In the genomic region with DNA sequence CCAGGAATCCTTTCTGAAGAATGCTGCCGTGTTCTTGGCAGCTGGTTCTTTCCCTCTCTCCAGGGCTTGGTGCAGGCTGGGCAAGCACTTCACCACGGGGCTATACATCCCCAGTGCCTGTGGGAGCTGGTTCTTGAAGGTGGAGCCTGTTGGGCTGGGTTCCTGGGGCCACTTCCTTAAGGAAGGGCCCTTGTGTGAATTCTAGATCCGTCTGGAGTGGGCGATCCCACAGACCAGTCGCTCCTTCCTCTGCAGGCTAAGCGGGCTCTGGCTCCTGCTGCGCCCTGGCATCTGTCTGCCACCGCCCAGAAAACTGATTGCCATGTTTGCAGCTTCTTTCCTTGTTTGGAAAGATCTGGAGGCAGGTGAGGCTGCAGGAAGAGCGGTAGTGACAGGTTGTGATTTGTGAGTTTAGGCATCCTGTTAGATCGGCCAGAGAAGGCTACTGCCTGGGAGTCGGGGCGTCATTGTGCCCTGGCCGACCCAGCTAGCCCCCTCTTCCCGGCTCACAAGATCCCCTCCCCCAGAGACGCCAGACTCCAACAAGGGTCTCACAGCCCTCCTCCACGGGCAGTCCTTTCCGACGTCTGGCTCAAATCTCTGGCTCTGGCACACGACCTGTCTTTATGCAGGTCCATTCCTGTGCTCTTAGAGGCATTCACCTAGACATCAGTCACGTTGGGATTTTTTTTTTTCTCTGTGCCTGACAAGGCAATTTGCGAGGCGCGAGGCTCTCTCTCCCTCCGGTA, we compare ENCODE assay signal across 8 mouse cellular contexts.
A peak's percentile ranks its signal among the peaks of the same experiment; 100 is the strongest.
DNase-seq lines count a peak whose midpoint lies in the region; ATAC-seq and TF ChIP-seq lines count a peak whose summit lies in the region.
"Had no signal": no experiment of that assay in that cellular context is flagged by ENCODE, and none has a peak within 500 bp of the region (broad histone marks: within the 10 kb centered on the region; RNA-seq: fewer than 3 reads in every experiment).

No protein-coding gene starts in this region.

- 5% methylated on average over 24 of the region's 24 CpGs for WGBS in liver, embryonic 11.5 days
- WGBS in forebrain, embryonic 10.5 days = 2% methylated on average over 24 of the region's 24 CpGs
- 2% methylated on average over 24 of the region's 24 CpGs for WGBS in hindbrain, postnatal 0 days
- WGBS in neural tube, embryonic 14.5 days = 3% methylated on average over 24 of the region's 24 CpGs

- H3K27ac ChIP-seq in liver, embryonic 11.5 days (ENCODE audit: low read depth, low read length) = no peak overlapping the region
- H3K27ac ChIP-seq in forebrain, embryonic 10.5 days = peak overlapping the region; percentile 62
- H3K27ac ChIP-seq in hindbrain, postnatal 0 days = no peak overlapping the region
- H3K27ac ChIP-seq in neural tube, embryonic 14.5 days (ENCODE audit: low read depth, low read length) = no peak overlapping the region

- TF ChIP-seq CTCF in hindbrain, postnatal 0 days (IDR thresholded peaks at IDR 0.05; ENCODE audit: low read depth) = no peak

- H3K4me1 ChIP-seq in liver, embryonic 11.5 days (replicated peaks; ENCODE audit: control insufficient read depth, insufficient read depth, low read length) = no peaks in the 10 kb centered on the region; the same call in 1 of the 2 replicates
- H3K4me1 ChIP-seq in forebrain, embryonic 10.5 days = peaks cover 20% of the 10 kb centered on the region
- no peaks in the 10 kb centered on the region for H3K4me1 ChIP-seq in hindbrain, postnatal 0 days (ENCODE audit: insufficient read depth, low read length)
- peaks cover 9% of the 10 kb centered on the region; the same call in 1 of the 2 replicates for H3K4me1 ChIP-seq in neural tube, embryonic 14.5 days (ENCODE audit: control insufficient read depth, insufficient read depth, low read length)

- H3K27me3 ChIP-seq in liver, embryonic 11.5 days (replicated peaks; ENCODE audit: control insufficient read depth, insufficient read depth, low read length) = peaks cover 38% of the 10 kb centered on the region
- peaks cover 62% of the 10 kb centered on the region for H3K27me3 ChIP-seq in forebrain, embryonic 10.5 days (ENCODE audit: poor library complexity, severe bottlenecking)
- 0 out of 2 replicates have a peak, but pooled peaks cover 5% of the 10 kb centered on the region for H3K27me3 ChIP-seq in hindbrain, postnatal 0 days (ENCODE audit: insufficient read depth, low read length)
- H3K27me3 ChIP-seq in neural tube, embryonic 14.5 days (ENCODE audit: control insufficient read depth, insufficient read depth, low read length) = no peaks in the 10 kb centered on the region

- H3K4me2 ChIP-seq in liver, embryonic 11.5 days = peak overlapping the region; percentile 47
- H3K4me2 ChIP-seq in hindbrain, postnatal 0 days (ENCODE audit: low read depth, low read length) = peak overlapping the region; percentile 58
- peak overlapping the region; percentile 64 for H3K4me2 ChIP-seq in neural tube, embryonic 14.5 days (ENCODE audit: low read depth, low read length)

- ATAC-seq in liver, embryonic 11.5 days (replicated peaks; ENCODE audit: low FRiP score) = no peak
- peak; percentile 29; the same call in 1 of the 2 replicates for ATAC-seq in hindbrain, postnatal 0 days
- ATAC-seq in neural tube, embryonic 14.5 days (ENCODE audit: low read depth) = peak; percentile 41; the same call in 1 of the 2 replicates

- no peaks in the 10 kb centered on the region for H3K36me3 ChIP-seq in liver, embryonic 11.5 days (ENCODE audit: control insufficient read depth, insufficient read depth, low read length)
- no peaks in the 10 kb centered on the region for H3K36me3 ChIP-seq in forebrain, embryonic 10.5 days (replicated peaks)
- no peaks in the 10 kb centered on the region for H3K36me3 ChIP-seq in hindbrain, postnatal 0 days (ENCODE audit: insufficient read depth, low read length)
- no peaks in the 10 kb centered on the region for H3K36me3 ChIP-seq in neural tube, embryonic 14.5 days (ENCODE audit: control insufficient read depth, insufficient read depth, low read length)

- no peak overlapping the region for H3K4me3 ChIP-seq in liver, embryonic 11.5 days (ENCODE audit: low read depth, low read length)
- H3K4me3 ChIP-seq in forebrain, embryonic 10.5 days = peak overlapping the region; percentile 46
- H3K4me3 ChIP-seq in hindbrain, postnatal 0 days (ENCODE audit: low read length) = peak overlapping the region; percentile 26
- H3K4me3 ChIP-seq in neural tube, embryonic 14.5 days (ENCODE audit: low read depth, low read length) = peak overlapping the region; percentile 23
- H3K4me3 ChIP-seq: erythroblast, embryonic 14.5 days had no signal

- H3K9ac ChIP-seq in liver, embryonic 11.5 days (ENCODE audit: low read depth, low read length) = no peak overlapping the region
- H3K9ac ChIP-seq in hindbrain, postnatal 0 days (replicated peaks; ENCODE audit: low read length) = 0 out of 2 replicates have a peak overlapping the region, but pooled peaks have one; percentile 6
- peak overlapping the region; percentile 48 for H3K9ac ChIP-seq in neural tube, embryonic 14.5 days (replicated peaks; ENCODE audit: low read depth, low read length)

- no peaks in the 10 kb centered on the region for H3K9me3 ChIP-seq in liver, embryonic 11.5 days (ENCODE audit: control insufficient read depth, low read length)
- no peaks in the 10 kb centered on the region for H3K9me3 ChIP-seq in forebrain, embryonic 10.5 days
- no peaks in the 10 kb centered on the region for H3K9me3 ChIP-seq in hindbrain, postnatal 0 days (ENCODE audit: low read length)
- H3K9me3 ChIP-seq in neural tube, embryonic 14.5 days (ENCODE audit: control insufficient read depth, low read length) = no peaks in the 10 kb centered on the region

- no peak for DNase-seq in liver, embryonic 11.5 days (ENCODE audit: low spot score)
- DNase-seq in liver = no peak
- peak; percentile 22 for DNase-seq in forebrain, embryonic 10.5 days (ENCODE audit: extremely low spot score, low spot score)
- no peak for DNase-seq in hindbrain, postnatal 0 days (ENCODE audit: low spot score)
- DNase-seq in thymus, postnatal 0 days (ENCODE audit: low spot score) = no peak
- no peak for DNase-seq in kidney, postnatal 4 days
